Mouse (Mus musculus): ENCODE measurements at regions not wholly inside any gene's neighbourhood (a gene's known extent, or its start where the extent isn't known, plus 50 kb on each side); places are given as distances from the start of the nearest gene placed in this dataset.

DNA sequence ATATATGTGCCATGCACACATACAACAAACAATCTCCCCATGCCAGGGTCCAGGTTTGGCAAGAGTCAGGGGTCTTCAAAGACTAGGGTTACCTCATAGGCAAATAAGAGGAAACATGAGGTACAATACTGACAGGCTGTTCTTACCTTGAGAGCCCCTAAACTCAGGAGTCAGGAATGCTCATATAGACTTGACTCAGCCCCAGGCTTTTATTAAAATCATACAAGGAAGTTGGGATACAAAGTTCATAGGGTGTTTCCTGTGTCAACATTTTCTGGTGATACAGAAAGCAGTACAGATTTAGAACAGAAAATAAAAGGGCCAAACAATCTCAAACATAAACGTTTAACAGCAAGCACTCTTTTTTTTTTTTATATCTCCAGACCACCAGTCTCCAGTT is 2102.4 kb upstream of the Aga start:
- no peak for DNase-seq

DNA sequence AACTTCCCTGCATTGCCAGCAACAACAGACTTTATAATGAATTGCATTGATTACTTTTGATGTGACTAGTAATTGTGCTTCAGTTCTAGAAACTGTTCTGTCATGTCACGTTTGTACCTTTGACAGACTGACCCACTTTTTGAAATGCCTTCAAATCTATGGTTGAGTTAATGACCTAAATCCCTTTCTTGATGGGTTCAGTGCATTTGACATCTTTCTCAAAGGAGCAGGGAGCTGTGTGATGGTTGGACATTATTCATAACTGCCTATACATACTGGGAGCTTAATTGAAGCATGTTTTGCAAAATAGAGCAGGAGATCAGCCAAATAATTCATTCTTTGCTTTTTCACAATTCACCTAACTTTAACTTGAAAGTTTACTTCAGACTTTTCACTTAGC is 2083.1 kb upstream of the Aga start:
- no peak for DNase-seq

DNA sequence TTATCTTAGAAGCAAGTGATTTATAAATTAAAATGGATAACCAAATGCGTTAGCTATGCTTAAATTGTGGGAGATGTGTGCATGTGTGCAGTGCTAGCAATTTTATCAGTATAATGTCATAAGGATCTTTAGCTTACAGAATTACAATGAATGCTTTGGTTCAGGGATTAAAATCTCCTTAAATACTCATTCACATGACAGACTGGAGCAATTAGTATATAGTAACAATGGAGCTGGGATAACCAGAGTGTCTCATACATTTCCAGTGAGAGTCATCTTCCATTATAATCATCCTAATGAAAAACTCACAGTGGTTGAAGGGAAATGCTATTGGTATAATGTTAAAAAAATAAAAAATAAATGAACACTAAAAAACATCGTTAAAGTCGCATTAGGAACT is 2082.7 kb upstream of the Aga start:
- DNase-seq = no peak

- no peak for DNase-seq
Measured at GRCm38 (mm10) chr8:51447636-51448035, 2063.9 kb upstream of the Aga start.

GRCm38 (mm10) chr8:51448600-51448999 is 2062.9 kb upstream of the Aga start:
- no peak for DNase-seq

DNA sequence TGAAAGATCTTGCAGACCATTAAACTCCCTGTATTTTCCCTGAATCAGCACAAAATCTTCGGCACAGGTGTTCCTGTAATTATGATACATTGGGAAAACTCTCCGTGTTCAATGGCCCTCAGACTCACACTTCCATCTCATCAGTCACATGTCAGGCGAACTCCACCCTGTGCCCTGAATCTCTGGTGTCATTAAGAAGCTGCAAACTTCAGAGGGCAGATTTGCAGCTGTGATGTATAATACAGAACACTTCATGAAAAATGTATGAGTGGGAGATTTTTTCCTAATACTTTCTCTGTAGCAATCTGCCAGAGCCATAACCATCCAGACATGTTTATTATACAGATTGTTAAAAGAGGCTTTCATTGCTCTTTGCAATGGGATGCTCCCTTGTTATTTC is 2032.1 kb upstream of the Aga start:
- DNase-seq = no peak

DNA sequence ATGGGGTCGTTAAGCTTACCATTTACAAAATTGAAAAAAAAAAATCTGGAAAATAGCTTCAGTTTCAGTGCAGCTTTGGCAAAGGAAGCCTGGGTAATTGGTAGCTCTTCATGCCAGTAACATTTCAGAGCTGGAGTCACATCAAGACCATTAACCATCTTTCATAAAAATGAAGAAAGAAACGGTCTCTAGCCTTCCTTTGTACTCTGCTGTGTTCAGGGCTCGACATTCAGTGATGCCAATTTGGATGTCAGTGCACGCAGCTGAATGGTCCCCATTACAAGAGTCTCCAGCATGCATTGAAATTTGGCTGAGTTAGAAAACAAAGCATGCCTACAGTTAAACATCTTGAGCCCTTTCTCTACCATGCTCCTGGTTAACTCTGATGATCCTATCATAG is 2009.0 kb upstream of the Aga start:
- no peak for DNase-seq

DNA sequence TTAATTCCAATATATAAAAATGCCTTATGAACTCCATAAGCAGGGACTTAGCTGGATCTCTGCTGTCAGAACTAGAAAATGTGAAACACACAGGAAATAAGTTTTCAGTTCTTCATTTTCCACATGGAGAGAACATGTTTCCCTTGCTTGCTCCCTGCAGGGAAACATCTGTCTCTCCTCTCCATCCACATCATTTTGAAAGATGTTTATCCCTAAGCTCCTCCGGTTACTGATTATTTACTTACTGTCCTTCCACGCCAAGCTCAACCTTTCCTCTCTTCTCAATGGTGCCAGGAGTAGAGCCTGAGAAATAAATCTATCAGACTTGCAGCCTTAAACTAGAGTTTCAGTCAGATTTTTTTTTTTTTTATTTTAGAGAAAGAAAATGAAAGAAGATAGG is 1988.4 kb upstream of the Aga start:
- no peak for DNase-seq

DNA sequence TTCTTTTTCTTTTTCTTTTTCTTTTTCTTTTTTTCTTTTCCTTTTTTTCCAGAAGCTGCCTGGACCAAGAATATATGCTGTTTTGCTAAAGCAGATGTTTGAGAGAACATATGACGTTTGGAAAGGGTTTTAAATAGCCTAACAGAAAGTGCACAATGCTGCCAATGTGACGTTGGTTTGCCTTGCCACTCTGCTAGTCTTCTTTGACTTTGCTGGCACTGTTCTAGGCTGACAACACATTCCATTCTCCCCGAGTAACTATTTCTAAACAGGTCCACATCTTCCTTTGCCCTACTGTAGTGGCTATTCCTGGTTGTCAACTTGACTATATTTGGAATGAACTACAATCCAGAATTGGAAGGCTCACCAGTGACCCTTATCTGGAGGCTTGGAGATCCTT is 1958.4 kb upstream of the Aga start:
- DNase-seq = peak; percentile 7 to 32

Measured in heart, adult 18-20 months (tissue).